Mouse (Mus musculus): ENCODE results near the gene Nup205. TPM values are rescaled to one million over a fixed set of nuclear protein-coding genes. Genes with fewer than 3 reads are reported as not detected.

Nup205 gene
- total RNA-seq, 2 experiments from 2014 or later: 9.5 to 10.4 TPM

GRCm38 (mm10) chr6:35273391-35274082 lies 96.3 kb downstream of the Nup205 start:
- intact Hi-C loops (cut with DNase I): no loop called here
- DNase-seq: no peak

- intact Hi-C loops (cut with DNase I): no loop called here
- DNase-seq: no peak
Measured at GRCm38 (mm10) chr6:35277903-35278587, 100.8 kb downstream of the Nup205 start.

DNA sequence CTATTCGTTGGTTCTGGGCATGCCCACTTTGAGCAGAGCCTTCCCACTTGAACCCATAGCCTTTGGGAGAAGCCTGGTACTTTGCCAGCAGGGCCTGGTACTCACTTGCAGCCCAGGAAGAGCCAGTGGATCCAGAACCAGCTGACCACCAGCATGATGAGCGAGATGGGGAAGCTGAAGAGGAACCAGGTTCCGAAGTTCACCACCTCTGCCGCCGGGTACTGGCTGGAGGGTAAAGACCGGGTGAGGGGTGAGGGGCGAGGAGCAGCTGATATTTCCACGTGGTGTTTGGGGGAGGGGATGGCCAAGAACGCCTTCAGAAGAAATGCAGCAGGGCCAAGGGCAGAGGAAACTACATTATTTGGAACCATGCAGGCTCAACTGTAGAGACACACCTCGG lies 102.1 kb downstream of the Nup205 start:
- DNase-seq: no peak
- intact Hi-C loops (cut with DNase I): no loop called here

- no peak for DNase-seq
- intact Hi-C loops (cut with DNase I): no loop called here
Measured at GRCm38 (mm10) chr6:35288114-35288761, 111.0 kb downstream of the Nup205 start.

DNA sequence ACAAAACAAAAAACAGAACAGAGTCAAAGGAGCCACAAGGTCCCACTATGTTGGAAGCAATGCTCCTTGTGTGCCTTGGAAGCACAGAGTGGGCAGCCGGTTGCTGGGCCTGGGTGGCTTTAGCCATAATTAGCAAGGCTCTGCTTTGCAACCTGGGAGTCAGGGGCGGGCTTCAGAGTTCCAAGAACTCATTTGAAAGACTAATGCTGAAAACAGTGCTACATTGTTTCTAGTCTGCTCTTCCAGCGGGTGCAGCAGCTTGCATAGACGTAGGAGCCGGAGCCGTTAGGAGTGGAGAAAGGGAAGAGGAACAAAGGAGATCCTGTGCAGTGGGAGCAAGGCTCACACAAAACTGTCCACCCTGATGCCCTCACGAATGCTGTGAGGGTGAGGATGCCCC lies 111.7 kb downstream of the Nup205 start:
- DNase-seq: no peak
- intact Hi-C loops (cut with DNase I): no loop called here

DNA sequence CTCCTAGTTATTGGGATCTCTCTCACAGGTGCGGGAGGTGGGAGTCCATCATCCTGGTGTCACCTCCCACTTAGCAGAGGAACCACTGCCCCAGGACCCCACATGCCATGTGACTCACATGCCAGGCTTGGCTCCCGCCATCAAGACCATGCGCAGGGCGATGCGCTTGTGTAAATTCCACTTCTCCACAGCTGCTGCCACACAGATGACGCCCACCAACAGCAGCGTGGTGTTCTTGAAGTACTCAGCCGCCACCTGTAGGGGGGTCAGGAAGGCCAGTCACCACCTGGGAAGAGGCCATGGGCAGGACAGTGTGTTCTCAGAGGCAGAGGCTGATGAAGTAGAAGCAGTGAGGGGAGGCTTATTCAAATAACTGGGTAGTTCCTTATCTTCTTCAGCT lies 112.5 kb downstream of the Nup205 start:
- DNase-seq: no peak
- intact Hi-C loops (cut with DNase I): no loop called here

DNA sequence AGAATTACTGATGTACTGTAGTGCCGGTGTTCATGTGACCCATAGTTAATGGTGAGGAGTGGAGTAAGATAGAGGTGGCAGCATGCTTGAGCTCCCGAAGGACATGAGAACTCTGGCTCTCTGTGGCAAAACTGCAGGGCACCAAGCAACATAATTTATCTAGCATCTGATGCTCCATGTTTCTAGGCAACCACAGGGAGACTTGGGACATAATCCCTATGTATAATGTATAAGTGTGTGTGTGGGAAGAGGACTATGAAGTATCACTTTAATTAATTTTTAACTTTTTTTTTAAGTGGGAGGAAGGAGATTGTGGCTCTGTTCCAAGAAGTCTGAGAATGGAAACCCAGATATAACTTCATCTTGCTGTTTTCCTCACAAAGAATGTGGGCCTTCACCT lies 117.7 kb downstream of the Nup205 start:
- no peak for DNase-seq
- intact Hi-C loops (cut with DNase I): no loop called here

DNA sequence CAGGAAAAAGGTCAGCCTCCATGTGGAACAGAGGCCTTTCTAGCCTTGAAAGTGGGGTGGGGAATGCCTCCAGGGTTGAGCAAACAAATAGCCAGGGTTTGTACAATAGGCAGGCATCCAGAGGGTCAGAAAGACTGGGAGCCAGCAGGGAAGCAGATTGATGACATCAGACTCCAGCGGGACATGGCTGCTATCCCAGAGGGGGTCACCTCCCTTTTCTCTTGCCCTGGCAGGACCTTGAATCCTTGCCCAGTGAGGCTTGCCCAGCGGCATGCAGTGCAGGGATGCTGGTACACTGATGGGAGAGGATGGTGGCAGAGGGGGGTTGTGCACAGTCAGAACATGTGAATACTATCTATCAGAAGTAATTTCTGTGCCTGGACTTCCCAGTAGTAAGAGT lies 119.8 kb downstream of the Nup205 start:
- intact Hi-C loops (cut with DNase I): no loop called here
- DNase-seq: no peak

Other genes starting within 250 kb of the Nup205 start
- gene Slc23a4, start 189.0 kb upstream of the Nup205 start, total RNA-seq (2021): not detected
- gene Cnot4, start 43.7 kb upstream of the Nup205 start, total RNA-seq (2021): 10 to 100 TPM; 22.1 to 26.1 TPM
- under 1 TPM in 1 of 2 experiments, not detected in 1; 0.18 TPM for gene Slc13a4, start 130.7 kb downstream of the Nup205 start, total RNA-seq (2021)
- under 1 TPM; 0.67 to 0.79 TPM for gene Fam180a, start 148.7 kb downstream of the Nup205 start, total RNA-seq (2021)

Measured in gastrocnemius, postnatal 36 days (tissue).